Mouse (Mus musculus): ENCODE results near the gene Svep1. TPM values are rescaled to one million over a fixed set of nuclear protein-coding genes. Genes with fewer than 3 reads are reported as not detected.

Svep1 gene
- polyA plus RNA-seq, 1 experiment, result 2.7 TPM

DNA sequence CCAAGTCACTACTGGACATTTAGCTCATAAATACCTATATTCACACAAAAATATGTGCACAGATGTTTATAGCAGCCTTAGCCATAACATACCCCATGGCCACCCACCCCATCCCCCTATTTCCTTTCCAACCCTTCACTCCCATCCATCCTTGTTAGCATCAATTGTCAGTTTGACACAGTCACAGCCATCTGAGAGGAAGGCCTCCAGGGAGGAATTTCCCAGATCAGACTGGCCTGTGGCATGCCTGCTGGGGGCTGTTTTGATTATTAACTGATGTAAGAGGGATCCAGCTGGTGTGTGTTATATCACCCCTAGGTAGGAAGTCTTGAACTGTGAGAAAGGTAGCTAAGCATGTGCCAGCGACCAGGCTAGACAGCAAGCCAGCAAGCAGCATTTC lies 47.1 kb downstream of the Svep1 start:
- 52% methylated on average over 1 of the region's 1 CpGs for WGBS
- TF ChIP-seq POLR2A (IDR thresholded peaks at IDR 0.05; ENCODE audit: low read depth, low read length), result no peak
- TF ChIP-seq CTCF (IDR thresholded peaks at IDR 0.05; ENCODE audit: extremely low read depth, insufficient read length, insufficient replicate concordance, low read depth, low read length), result no peak
- Histone ChIP-seq H3K27ac (ENCODE audit: insufficient read depth, low read depth, low read length) (no peak overlapping the region), H3K27me3 (ENCODE audit: control insufficient read depth, insufficient read depth, low read length) (no peaks in the 10 kb centered on the region), H3K4me3 (ENCODE audit: low read depth, low read length) (no peak overlapping the region), H3K4me1 (ENCODE audit: control insufficient read depth, insufficient read depth, insufficient read length, low read length) (no peaks in the 10 kb centered on the region), H3K36me3 (ENCODE audit: control insufficient read depth, insufficient read depth, low read length) (no peaks in the 10 kb centered on the region)

DNA sequence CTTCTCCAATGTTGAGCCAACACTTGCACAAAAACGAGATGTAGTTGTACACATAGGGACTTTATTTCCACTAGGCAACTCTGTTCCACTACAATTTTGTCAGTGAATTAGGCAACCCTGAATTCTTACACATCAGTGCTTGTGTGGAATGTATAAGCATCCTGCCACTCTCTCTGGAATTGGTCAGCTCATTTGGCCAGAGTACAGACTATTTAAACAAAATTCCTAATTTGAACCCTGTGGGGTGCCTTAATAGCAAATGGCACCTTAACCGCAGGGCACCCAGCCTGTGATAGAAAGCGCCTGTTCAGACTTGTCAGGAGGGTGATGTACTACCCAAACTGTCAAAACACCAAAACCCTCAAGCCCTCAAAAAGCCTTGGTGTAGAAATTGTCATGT lies 56.4 kb downstream of the Svep1 start:
- no peak for TF ChIP-seq POLR2A (IDR thresholded peaks at IDR 0.05; ENCODE audit: low read depth, low read length)
- no peak for TF ChIP-seq CTCF (IDR thresholded peaks at IDR 0.05; ENCODE audit: extremely low read depth, insufficient read length, insufficient replicate concordance, low read depth, low read length)
- Histone ChIP-seq H3K27ac (ENCODE audit: insufficient read depth, low read depth, low read length) (no peak overlapping the region), H3K4me3 (ENCODE audit: low read depth, low read length) (no peak overlapping the region), H3K27me3 (ENCODE audit: control insufficient read depth, insufficient read depth, low read length) (no peaks in the 10 kb centered on the region), H3K4me1 (ENCODE audit: control insufficient read depth, insufficient read depth, insufficient read length, low read length) (peaks cover 2% of the 10 kb centered on the region), H3K36me3 (ENCODE audit: control insufficient read depth, insufficient read depth, low read length) (no peaks in the 10 kb centered on the region)
- WGBS, result 81% methylated on average over 3 of the region's 3 CpGs

DNA sequence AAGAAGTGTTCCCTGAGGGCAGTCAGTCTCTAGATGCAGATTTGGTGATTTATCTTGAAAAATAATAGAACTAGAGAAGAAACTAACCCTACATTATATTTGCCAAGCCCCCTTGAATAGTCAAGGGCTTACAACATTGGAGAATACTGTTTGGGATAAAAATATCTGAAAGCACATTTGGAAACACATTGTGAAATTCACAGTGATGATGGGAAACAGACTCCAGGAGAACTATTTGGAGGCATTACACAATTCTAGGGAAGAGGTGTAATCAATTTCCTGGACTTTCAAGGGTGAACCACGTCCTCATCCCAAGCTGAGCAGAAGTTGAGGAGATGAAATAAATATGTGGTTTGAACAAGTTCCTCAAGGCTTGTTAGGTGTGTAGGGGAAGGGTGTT lies 57.5 kb downstream of the Svep1 start:
- H3K27me3 ChIP-seq (ENCODE audit: control insufficient read depth, insufficient read depth, low read length), result no peaks in the 10 kb centered on the region
- peaks cover 2% of the 10 kb centered on the region for H3K4me1 ChIP-seq (ENCODE audit: control insufficient read depth, insufficient read depth, insufficient read length, low read length)
- 35% methylated on average over 1 of the region's 1 CpGs for WGBS
- TF ChIP-seq POLR2A (IDR thresholded peaks at IDR 0.05; ENCODE audit: low read depth, low read length) (no peak), CTCF (IDR thresholded peaks at IDR 0.05; ENCODE audit: extremely low read depth, insufficient read length, insufficient replicate concordance, low read depth, low read length) (no peak)
- no peaks in the 10 kb centered on the region for H3K36me3 ChIP-seq (ENCODE audit: control insufficient read depth, insufficient read depth, low read length)
- H3K4me3 ChIP-seq (ENCODE audit: low read depth, low read length), result no peak overlapping the region
- no peak overlapping the region for H3K27ac ChIP-seq (ENCODE audit: insufficient read depth, low read depth, low read length)

DNA sequence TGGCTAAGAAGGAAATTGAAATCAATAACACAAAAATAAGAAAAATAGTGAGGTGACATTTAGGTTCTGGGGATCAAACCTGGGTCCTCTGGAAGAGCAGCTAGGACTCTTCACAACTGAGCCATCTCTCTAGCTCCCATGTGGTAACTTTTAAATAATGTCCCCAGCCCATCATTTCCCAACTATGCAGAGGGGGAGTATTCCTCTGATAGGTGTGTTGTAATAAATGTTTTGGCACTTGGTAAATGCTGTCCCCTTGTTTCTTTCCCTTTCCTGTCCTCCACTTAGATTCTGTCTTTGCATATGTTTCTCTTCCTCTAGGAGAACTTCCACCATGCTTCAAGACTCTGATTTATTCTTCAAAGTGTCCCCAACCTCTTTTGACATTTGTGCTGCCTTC lies 58.1 kb downstream of the Svep1 start:
- H3K36me3 ChIP-seq (ENCODE audit: control insufficient read depth, insufficient read depth, low read length), result no peaks in the 10 kb centered on the region
- H3K27ac ChIP-seq (ENCODE audit: insufficient read depth, low read depth, low read length), result peak overlapping the region; percentile 24; the same call in 1 of the 2 replicates
- H3K4me3 ChIP-seq (ENCODE audit: low read depth, low read length), result no peak overlapping the region
- peaks cover 2% of the 10 kb centered on the region for H3K4me1 ChIP-seq (ENCODE audit: control insufficient read depth, insufficient read depth, insufficient read length, low read length)
- no peaks in the 10 kb centered on the region for H3K27me3 ChIP-seq (ENCODE audit: control insufficient read depth, insufficient read depth, low read length)
- TF ChIP-seq CTCF (IDR thresholded peaks at IDR 0.05; ENCODE audit: extremely low read depth, insufficient read length, insufficient replicate concordance, low read depth, low read length), result no peak
- no peak for TF ChIP-seq POLR2A (IDR thresholded peaks at IDR 0.05; ENCODE audit: low read depth, low read length)

DNA sequence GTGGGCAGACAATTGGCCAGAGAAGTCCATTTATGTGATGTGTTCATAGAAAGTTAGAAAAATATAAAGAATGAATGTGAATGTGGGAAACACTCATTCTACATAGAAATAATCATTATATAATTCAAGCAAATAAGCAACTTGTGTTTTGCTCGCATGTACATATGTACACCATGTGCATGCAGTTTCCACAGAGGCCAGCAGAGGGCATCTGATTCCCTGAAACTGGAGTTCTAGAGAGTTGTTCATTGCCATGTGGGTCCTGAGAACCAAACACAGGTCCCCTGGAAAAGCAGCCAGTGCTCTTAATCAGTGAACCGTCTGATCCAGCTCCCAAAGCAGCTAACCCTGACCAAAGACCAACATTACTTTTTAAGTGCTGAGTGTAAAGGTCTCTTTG lies 60.0 kb downstream of the Svep1 start:
- Histone ChIP-seq H3K36me3 (ENCODE audit: control insufficient read depth, insufficient read depth, low read length) (no peaks in the 10 kb centered on the region), H3K4me1 (ENCODE audit: control insufficient read depth, insufficient read depth, insufficient read length, low read length) (peaks cover 2% of the 10 kb centered on the region), H3K4me3 (ENCODE audit: low read depth, low read length) (no peak overlapping the region), H3K27ac (ENCODE audit: insufficient read depth, low read depth, low read length) (no peak overlapping the region), H3K27me3 (ENCODE audit: control insufficient read depth, insufficient read depth, low read length) (no peaks in the 10 kb centered on the region)
- TF ChIP-seq POLR2A (IDR thresholded peaks at IDR 0.05; ENCODE audit: low read depth, low read length) (no peak), CTCF (IDR thresholded peaks at IDR 0.05; ENCODE audit: extremely low read depth, insufficient read length, insufficient replicate concordance, low read depth, low read length) (no peak)
- 82% methylated on average over 2 of the region's 2 CpGs for WGBS

DNA sequence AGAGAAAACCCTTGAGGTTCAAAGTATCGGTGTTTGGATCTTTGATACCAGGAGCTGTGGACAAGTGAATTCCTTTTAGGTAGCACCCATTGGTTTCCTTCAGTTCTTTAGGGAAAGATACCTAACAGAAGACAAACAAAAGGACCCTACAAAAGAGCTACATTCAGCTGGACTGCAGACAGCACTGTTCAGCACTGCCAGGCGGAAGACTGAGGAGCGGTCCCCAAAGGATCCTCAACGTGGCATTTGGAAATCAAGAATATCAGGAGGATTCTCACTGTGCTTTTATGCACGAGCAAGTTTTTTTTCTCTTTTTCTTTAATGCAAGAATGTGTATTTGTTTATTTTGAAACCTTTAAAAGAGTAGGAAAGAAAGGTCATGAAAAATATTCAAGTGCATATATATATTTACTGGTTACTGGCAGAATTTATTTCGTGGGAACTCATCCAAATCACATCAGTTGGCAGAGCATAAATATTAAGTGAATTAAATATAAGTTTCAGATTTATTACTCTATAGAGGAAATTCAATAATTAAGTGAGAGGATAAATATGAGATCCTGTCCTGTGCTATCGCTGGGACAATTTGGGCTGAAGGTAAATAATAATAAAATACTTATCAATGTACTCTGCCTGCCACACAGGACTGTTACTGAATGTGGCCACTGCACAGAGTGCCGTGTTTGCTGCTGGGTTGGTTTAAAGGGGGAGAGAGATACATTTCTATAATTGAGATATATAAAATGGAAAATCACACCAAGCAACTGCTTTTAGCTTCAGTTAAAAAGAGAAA lies 66.7 kb downstream of the Svep1 start:
- Histone ChIP-seq H3K4me3 (ENCODE audit: low read depth, low read length) (no peak overlapping the region), H3K36me3 (ENCODE audit: control insufficient read depth, insufficient read depth, low read length) (no peaks in the 10 kb centered on the region), H3K27ac (ENCODE audit: insufficient read depth, low read depth, low read length) (no peak overlapping the region), H3K4me1 (ENCODE audit: control insufficient read depth, insufficient read depth, insufficient read length, low read length) (no peaks in the 10 kb centered on the region), H3K27me3 (ENCODE audit: control insufficient read depth, insufficient read depth, low read length) (no peaks in the 10 kb centered on the region)
- WGBS, result 73% methylated on average over 8 of the region's 8 CpGs
- TF ChIP-seq POLR2A (IDR thresholded peaks at IDR 0.05; ENCODE audit: low read depth, low read length) (no peak), CTCF (IDR thresholded peaks at IDR 0.05; ENCODE audit: extremely low read depth, insufficient read length, insufficient replicate concordance, low read depth, low read length) (no peak)

DNA sequence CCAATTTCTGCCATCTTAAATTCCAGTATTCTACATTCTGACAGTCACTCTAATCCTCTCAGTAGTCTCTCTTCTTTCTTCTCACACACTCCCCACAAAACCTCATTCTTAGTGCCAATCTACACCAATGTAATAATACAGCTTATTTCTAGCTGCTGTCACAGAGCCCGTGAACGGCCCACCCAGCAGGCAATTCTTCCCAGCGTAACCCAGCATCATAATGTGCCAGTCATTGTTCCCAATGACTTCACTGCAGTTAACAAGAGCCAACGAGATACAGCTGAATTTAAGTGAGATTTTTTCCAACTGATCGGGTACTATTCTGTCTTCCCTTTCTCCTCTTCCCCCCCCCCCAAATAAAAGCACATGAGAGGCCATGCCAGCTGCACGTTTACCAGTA lies 67.4 kb downstream of the Svep1 start:
- Histone ChIP-seq H3K4me1 (ENCODE audit: control insufficient read depth, insufficient read depth, insufficient read length, low read length) (no peaks in the 10 kb centered on the region), H3K27me3 (ENCODE audit: control insufficient read depth, insufficient read depth, low read length) (no peaks in the 10 kb centered on the region), H3K4me3 (ENCODE audit: low read depth, low read length) (no peak overlapping the region), H3K36me3 (ENCODE audit: control insufficient read depth, insufficient read depth, low read length) (no peaks in the 10 kb centered on the region), H3K27ac (ENCODE audit: insufficient read depth, low read depth, low read length) (no peak overlapping the region)
- WGBS, result 80% methylated on average over 6 of the region's 6 CpGs
- no peak for TF ChIP-seq CTCF (IDR thresholded peaks at IDR 0.05; ENCODE audit: extremely low read depth, insufficient read length, insufficient replicate concordance, low read depth, low read length)
- TF ChIP-seq POLR2A (IDR thresholded peaks at IDR 0.05; ENCODE audit: low read depth, low read length), result no peak
